Mouse (Mus musculus) heart, embryonic 12.5 days (tissue): ENCODE results near the gene Tacr2. TPM values are rescaled to one million over a fixed set of nuclear protein-coding genes. Genes with fewer than 3 reads are reported as not detected.

Source experiments
- ATAC-seq: fragments of 200-750 bp; cut with Nextera tagmentation; 2 replicates; pipeline ENCODE4 v1.8.0; 2017; ENCODE audit warnings: moderate TSS enrichment, moderate library complexity; ENCODE audit not compliant: insufficient number of reproducible peaks, low FRiP score
- H3K27ac ChIP-seq: fragments of 300-500 bp; sonication (generic); 2 replicates; pipeline ENCODE4 v1.5.1; 2016; ENCODE audit warnings: mild to moderate bottlenecking, moderate library complexity; ENCODE audit not compliant: poor library complexity, severe bottlenecking
- H3K27me3 ChIP-seq: fragments of 300-500 bp; sonication (generic); replicated peaks from 2 replicates; pipeline ENCODE4 v1.6.1; 2016; ENCODE audit warnings: mild to moderate bottlenecking, moderate library complexity
- H3K36me3 ChIP-seq: fragments of 300-500 bp; sonication (generic); 2 replicates; pipeline ENCODE4 v1.6.1; 2016; ENCODE audit warnings: mild to moderate bottlenecking, moderate library complexity
- H3K4me1 ChIP-seq: fragments of 300-500 bp; sonication (generic); replicated peaks from 2 replicates; pipeline ENCODE4 v1.6.1; 2016; ENCODE audit warnings: mild to moderate bottlenecking
- H3K4me2 ChIP-seq: fragments of 300-500 bp; sonication (generic); 2 replicates; pipeline ENCODE4 v1.6.1; 2016; ENCODE audit warnings: mild to moderate bottlenecking, moderate library complexity
- H3K4me3 ChIP-seq: fragments of 300-500 bp; sonication (generic); 2 replicates; pipeline ENCODE4 v1.5.1; 2016; ENCODE audit warnings: mild to moderate bottlenecking
- H3K9ac ChIP-seq: fragments of 300-500 bp; sonication (generic); 2 replicates; pipeline ENCODE4 v1.6.1; 2016; ENCODE audit warnings: mild to moderate bottlenecking, moderate library complexity
- H3K9me3 ChIP-seq: fragments of 300-500 bp; sonication (generic); replicated peaks from 2 replicates; pipeline ENCODE4 v1.6.1; 2016; ENCODE audit warnings: mild to moderate bottlenecking, moderate library complexity
- WGBS: fragments of 180-500 bp; shearing (Covaris S2); methylation state at CpG from one replicate; pipeline ENCODE4 v1.1.7; 2016; 5-methylcytosine and 5-hydroxymethylcytosine counted together
- polyA plus RNA-seq: library from polyadenylated mRNA; unstranded; fragments of >200 nt; fragmentation: Nextera tagmentation; extraction: Ambion mirVana; gene quantifications from 2 replicates; pipeline ENCODE4 v1.2.1, GENCODE M21; 2016

Gene Tacr2
- polyA plus RNA-seq, 1 experiment from 2014 or later, result not detected

GRCm38 (mm10) chr10:62220732-62221514, 31.3 kb upstream of the Tacr2 start:
- Histone ChIP-seq H3K4me3 (no peak overlapping the region), H3K27ac (no peak overlapping the region), H3K4me1 (peaks cover 8% of the 10 kb centered on the region), H3K27me3 (no peaks in the 10 kb centered on the region; the same call in 1 of the 2 replicates), H3K9me3 (no peaks in the 10 kb centered on the region), H3K9ac (no peak overlapping the region), H3K36me3 (no peaks in the 10 kb centered on the region), H3K4me2 (no peak overlapping the region)
- WGBS, result 78% methylated on average over 8 of the region's 8 CpGs
- ATAC-seq, result no peak

GRCm38 (mm10) chr10:62221647-62222046, 30.6 kb upstream of the Tacr2 start:
- Histone ChIP-seq H3K9me3 (no peaks in the 10 kb centered on the region), H3K9ac (no peak overlapping the region), H3K4me1 (peaks cover 3% of the 10 kb centered on the region; the same call in 1 of the 2 replicates), H3K27me3 (no peaks in the 10 kb centered on the region; the same call in 1 of the 2 replicates), H3K36me3 (no peaks in the 10 kb centered on the region), H3K4me3 (no peak overlapping the region), H3K4me2 (no peak overlapping the region), H3K27ac (no peak overlapping the region)
- ATAC-seq, result no peak
- 57% methylated on average over 2 of the region's 2 CpGs for WGBS

GRCm38 (mm10) chr10:62222777-62223176, 29.5 kb upstream of the Tacr2 start:
- no peak overlapping the region for H3K9ac ChIP-seq
- no peak overlapping the region for H3K27ac ChIP-seq
- H3K27me3 ChIP-seq, result no peaks in the 10 kb centered on the region; the same call in 1 of the 2 replicates
- no peaks in the 10 kb centered on the region for H3K9me3 ChIP-seq
- H3K36me3 ChIP-seq, result no peaks in the 10 kb centered on the region
- no peak overlapping the region for H3K4me3 ChIP-seq
- no peaks in the 10 kb centered on the region; the same call in 1 of the 2 replicates for H3K4me1 ChIP-seq
- ATAC-seq, result no peak
- 78% methylated on average over 17 of the region's 17 CpGs for WGBS
- H3K4me2 ChIP-seq, result no peak overlapping the region

DNA sequence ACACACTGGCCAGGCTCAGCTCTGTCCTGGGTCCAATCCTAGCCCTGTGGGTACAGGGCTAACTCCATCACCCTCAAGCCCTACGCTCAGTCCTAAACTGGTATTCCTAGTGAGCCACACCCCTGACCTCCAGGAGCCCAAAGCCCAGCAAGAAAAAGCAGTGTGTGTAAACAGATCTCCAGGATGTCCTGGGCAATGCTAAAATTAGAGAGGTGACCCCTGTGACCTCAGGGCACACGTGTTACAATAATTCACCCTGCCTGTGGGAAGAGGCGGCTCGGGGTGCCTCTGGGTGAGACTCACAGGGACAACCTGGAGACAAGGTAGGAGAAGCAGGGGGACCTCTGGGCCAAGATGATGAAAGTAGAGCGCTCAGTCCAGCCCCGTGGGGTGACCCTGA, 28.0 kb upstream of the Tacr2 start:
- Histone ChIP-seq H3K9me3 (no peaks in the 10 kb centered on the region), H3K27me3 (peaks cover 5% of the 10 kb centered on the region; the same call in 1 of the 2 replicates), H3K36me3 (no peaks in the 10 kb centered on the region), H3K27ac (no peak overlapping the region), H3K9ac (no peak overlapping the region), H3K4me1 (no peaks in the 10 kb centered on the region), H3K4me2 (no peak overlapping the region), H3K4me3 (no peak overlapping the region)
- 48% methylated on average over 6 of the region's 6 CpGs for WGBS
- no peak for ATAC-seq

DNA sequence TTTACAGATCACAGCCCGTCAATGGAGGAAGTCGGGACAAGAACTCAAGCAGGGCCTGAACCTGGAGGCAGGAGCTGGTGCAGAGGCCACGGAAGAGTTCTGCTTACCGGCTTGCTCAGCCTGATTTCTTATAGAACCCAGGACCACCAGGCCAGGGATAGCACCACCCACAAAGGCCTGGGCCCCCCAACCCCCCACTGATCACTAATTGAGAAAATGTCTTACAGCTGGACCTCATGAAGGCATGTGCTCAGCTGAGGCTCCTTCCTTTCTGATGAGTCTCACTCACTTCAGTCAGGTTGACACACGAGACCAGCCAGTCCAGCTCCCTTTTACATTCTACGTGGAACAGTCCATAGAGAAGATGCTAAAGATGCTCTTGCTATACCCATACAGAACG, 26.4 kb upstream of the Tacr2 start:
- 73% methylated on average over 7 of the region's 7 CpGs for WGBS

GRCm38 (mm10) chr10:62228126-62228525, 24.1 kb upstream of the Tacr2 start:
- no peak for ATAC-seq
- Histone ChIP-seq H3K36me3 (no peaks in the 10 kb centered on the region), H3K9ac (no peak overlapping the region), H3K4me3 (no peak overlapping the region), H3K9me3 (no peaks in the 10 kb centered on the region), H3K27ac (no peak overlapping the region), H3K4me1 (peaks cover 10% of the 10 kb centered on the region; the same call in 1 of the 2 replicates), H3K27me3 (peaks cover 5% of the 10 kb centered on the region), H3K4me2 (no peak overlapping the region)
- 72% methylated on average over 6 of the region's 6 CpGs for WGBS

More for the DNA sequence above, 26.4 kb upstream of the Tacr2 start:
- peaks cover 5% of the 10 kb centered on the region; the same call in 1 of the 2 replicates for H3K27me3 ChIP-seq
- H3K9ac ChIP-seq, result no peak overlapping the region
- H3K4me1 ChIP-seq, result peaks cover 5% of the 10 kb centered on the region; the same call in 1 of the 2 replicates
- no peak overlapping the region for H3K4me3 ChIP-seq
- no peak for ATAC-seq
- no peak overlapping the region for H3K4me2 ChIP-seq
- H3K27ac ChIP-seq, result no peak overlapping the region
- H3K9me3 ChIP-seq, result no peaks in the 10 kb centered on the region
- no peaks in the 10 kb centered on the region for H3K36me3 ChIP-seq

GRCm38 (mm10) chr10:62230708-62231394, 21.4 kb upstream of the Tacr2 start, which contains the start of gene Tspan15:
Gene Tspan15, minus strand, starts transcription at chr10:62231251.
- Histone ChIP-seq H3K4me1 (peaks cover 10% of the 10 kb centered on the region; the same call in 1 of the 2 replicates), H3K36me3 (no peaks in the 10 kb centered on the region), H3K27ac (no peak within 1 kb of the TSS), H3K4me2 (peak within 1 kb of the TSS; percentile 91), H3K27me3 (peaks cover 11% of the 10 kb centered on the region), H3K9me3 (no peaks in the 10 kb centered on the region), H3K4me3 (peak within 1 kb of the TSS; percentile 58), H3K9ac (peak within 1 kb of the TSS; percentile 66)
- WGBS, result under 1% methylated on average over 59 of the region's 59 CpGs
- ATAC-seq, result peak; percentile 94

DNA sequence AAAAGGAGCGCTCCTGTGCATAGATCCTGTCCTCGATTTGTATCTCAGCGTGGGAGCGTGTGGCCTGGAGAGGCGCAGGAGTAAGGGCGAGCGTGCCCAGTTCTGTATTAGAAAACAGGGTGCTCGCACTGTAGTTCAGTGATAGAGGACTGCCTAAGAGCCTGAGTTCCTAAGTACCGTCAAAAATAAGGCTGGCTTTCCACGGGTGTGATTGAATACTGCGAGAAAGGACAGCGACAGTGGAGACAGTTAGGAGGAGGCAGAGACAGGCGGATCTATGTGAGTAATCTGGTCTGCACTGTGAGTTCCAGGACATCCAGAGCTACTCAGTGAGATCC, 20.9 kb upstream of the Tacr2 start:
- Histone ChIP-seq H3K4me3 (peak overlapping the region; percentile 58), H3K9me3 (no peaks in the 10 kb centered on the region), H3K27ac (no peak overlapping the region), H3K36me3 (no peaks in the 10 kb centered on the region), H3K4me2 (peak overlapping the region; percentile 91), H3K4me1 (peaks cover 10% of the 10 kb centered on the region; the same call in 1 of the 2 replicates), H3K9ac (peak overlapping the region; percentile 39; the same call in 1 of the 2 replicates), H3K27me3 (peaks cover 11% of the 10 kb centered on the region)
- ATAC-seq, result no peak; the same call in 1 of the 2 replicates
- WGBS, result 2% methylated on average over 13 of the region's 13 CpGs

DNA sequence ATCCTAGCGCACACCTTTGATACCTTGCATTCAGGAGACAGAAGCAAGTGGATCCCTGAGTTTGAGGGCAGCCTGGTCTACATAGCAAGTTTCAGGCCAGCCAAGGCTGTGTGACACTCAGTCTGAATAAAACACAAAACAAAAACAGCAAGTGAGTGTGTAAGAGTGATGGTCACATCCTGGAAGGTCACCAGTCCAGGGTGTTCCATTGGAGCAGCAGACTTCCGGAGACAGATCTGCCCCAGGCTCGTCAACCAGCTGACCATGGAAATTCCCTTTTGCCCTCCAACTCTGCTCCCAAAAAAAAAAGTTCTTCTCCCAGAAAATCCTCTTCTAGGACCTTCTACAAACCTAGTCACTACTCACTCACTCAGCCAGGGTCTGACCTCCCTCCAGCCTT, 20.4 kb upstream of the Tacr2 start:
- Histone ChIP-seq H3K4me3 (no peak overlapping the region), H3K27ac (no peak overlapping the region), H3K4me2 (peak overlapping the region; percentile 91), H3K9me3 (no peaks in the 10 kb centered on the region), H3K36me3 (no peaks in the 10 kb centered on the region), H3K4me1 (peaks cover 10% of the 10 kb centered on the region; the same call in 1 of the 2 replicates), H3K9ac (no peak overlapping the region), H3K27me3 (peaks cover 11% of the 10 kb centered on the region)
- ATAC-seq, result no peak
- WGBS, result 79% methylated on average over 3 of the region's 3 CpGs

GRCm38 (mm10) chr10:62236165-62236564, 16.1 kb upstream of the Tacr2 start:
- no peak overlapping the region for H3K4me3 ChIP-seq
- no peaks in the 10 kb centered on the region for H3K36me3 ChIP-seq
- H3K9ac ChIP-seq, result no peak overlapping the region
- ATAC-seq, result no peak
- H3K27me3 ChIP-seq, result peaks cover 6% of the 10 kb centered on the region
- no peak overlapping the region for H3K27ac ChIP-seq
- 82% methylated on average over 6 of the region's 6 CpGs for WGBS
- H3K4me1 ChIP-seq, result 0 out of 2 replicates have a peak, but pooled peaks cover 4% of the 10 kb centered on the region
- no peaks in the 10 kb centered on the region for H3K9me3 ChIP-seq
- H3K4me2 ChIP-seq, result no peak overlapping the region

GRCm38 (mm10) chr10:62237205-62237604, 15.0 kb upstream of the Tacr2 start:
- H3K4me1 ChIP-seq, result no peaks in the 10 kb centered on the region
- H3K9ac ChIP-seq, result no peak overlapping the region
- no peaks in the 10 kb centered on the region for H3K36me3 ChIP-seq
- no peak for ATAC-seq
- peaks cover 11% of the 10 kb centered on the region for H3K27me3 ChIP-seq
- H3K9me3 ChIP-seq, result no peaks in the 10 kb centered on the region
- H3K4me3 ChIP-seq, result no peak overlapping the region
- no peak overlapping the region for H3K4me2 ChIP-seq
- 73% methylated on average over 10 of the region's 10 CpGs for WGBS
- H3K27ac ChIP-seq, result no peak overlapping the region
